Mouse (Mus musculus) c-Kit-positive CD71-positive TER-119-negative erythroid progenitor cells, embryonic 14.5 days (primary cell): Measurements from ENCODE around the gene Lrch3.
A peak's percentile ranks its signal among the peaks of the same experiment; 100 is the strongest.
"Not testable (repeated sequence)": the region's sequence is repeated elsewhere in the genome, so short reads cannot be mapped to it uniquely, and the experiment has no call there.

Experiments used
- DNase-seq: peaks from one replicate; pipeline ENCODE4 v3.0.0-alpha.2; 2013; ENCODE audit warnings: low read depth

Gene Lrch3

GRCm38 (mm10) chr16:33056095-33056785 is 142.3 kb downstream of the Lrch3 start, which contains the start of the genes Iqcg and Rpl35a:
Gene Iqcg (minus strand): TSS chr16:33056218.
Gene Rpl35a (plus strand): TSS chr16:33056453.
- DNase-seq: peak; percentile 79

GRCm38 (mm10) chr16:33056786-33057185 is 142.9 kb downstream of the Lrch3 start:
- DNase-seq: peak; percentile 33

GRCm38 (mm10) chr16:33058033-33058432 is 144.1 kb downstream of the Lrch3 start:
- no peak for DNase-seq

GRCm38 (mm10) chr16:33058656-33059055 is 144.8 kb downstream of the Lrch3 start:
- DNase-seq: not testable (repeated sequence)

GRCm38 (mm10) chr16:33059471-33059870 is 145.6 kb downstream of the Lrch3 start:
- no peak for DNase-seq

- DNase-seq: no peak
Observed at GRCm38 (mm10) chr16:33060926-33061325, 147.0 kb downstream of the Lrch3 start.

- DNase-seq: no peak
Observed at GRCm38 (mm10) chr16:33061400-33061799, 147.5 kb downstream of the Lrch3 start.

GRCm38 (mm10) chr16:33062024-33062681 is 148.3 kb downstream of the Lrch3 start, which contains the start of gene Lmln:
Gene Lmln (plus strand): TSS chr16:33062521.
- peak; percentile 81 for DNase-seq

GRCm38 (mm10) chr16:33062682-33063131 is 148.8 kb downstream of the Lrch3 start:
- DNase-seq: peak; percentile 34

GRCm38 (mm10) chr16:33063267-33063666 is 149.4 kb downstream of the Lrch3 start:
- peak; percentile 48 for DNase-seq

- DNase-seq: no peak
Observed at GRCm38 (mm10) chr16:33064636-33065035, 150.7 kb downstream of the Lrch3 start.
